Mouse (Mus musculus) heart, embryonic 16.5 days (tissue): ENCODE measurements around the gene Klrk1. TPM values are rescaled to one million over a fixed set of nuclear protein-coding genes. Genes with fewer than 3 reads are reported as not detected.

Experiments
- ATAC-seq: fragments of 200-750 bp; cut with Nextera tagmentation; replicated peaks from 2 replicates; pipeline ENCODE4 v1.8.0; 2017; ENCODE audit warnings: moderate number of reproducible peaks; ENCODE audit not compliant: insufficient read depth, low FRiP score; ENCODE audit errors: extremely low read depth
- H3K27ac ChIP-seq: fragments of 300-500 bp; sonication (generic); 2 replicates; pipeline ENCODE4 v1.5.1; 2014; ENCODE audit warnings: mild to moderate bottlenecking, low read length, control low read depth, moderate library complexity
- H3K27me3 ChIP-seq: fragments of 300-500 bp; sonication (generic); 2 replicates; pipeline ENCODE4 v1.6.1; 2014; ENCODE audit warnings: low read length, mixed read lengths; ENCODE audit not compliant: control insufficient read depth, insufficient read depth
- H3K36me3 ChIP-seq: fragments of 300-500 bp; sonication (generic); 2 replicates; pipeline ENCODE4 v1.6.1; 2014; ENCODE audit not compliant: control insufficient read depth, insufficient read depth
- H3K4me1 ChIP-seq: fragments of 300-500 bp; sonication (generic); 2 replicates; pipeline ENCODE4 v1.6.1; 2014; ENCODE audit warnings: low read length, mixed read lengths; ENCODE audit not compliant: control insufficient read depth, insufficient read depth
- H3K4me2 ChIP-seq: fragments of 300-500 bp; sonication (generic); 2 replicates; pipeline ENCODE4 v1.6.1; 2014; ENCODE audit warnings: low read depth, mild to moderate bottlenecking, control low read depth, low read length
- H3K4me3 ChIP-seq: fragments of 300-500 bp; sonication (generic); 2 replicates; pipeline ENCODE4 v1.5.1; 2014; ENCODE audit warnings: mild to moderate bottlenecking, control low read depth, low read length
- H3K9ac ChIP-seq: fragments of 300-500 bp; sonication (generic); 2 replicates; pipeline ENCODE4 v1.6.1; 2014; ENCODE audit warnings: low read length, control low read depth
- H3K9me3 ChIP-seq: fragments of 300-500 bp; sonication (generic); replicated peaks from 2 replicates; pipeline ENCODE4 v1.6.1; 2016; ENCODE audit warnings: low read length; ENCODE audit not compliant: control insufficient read depth
- WGBS: fragments of 180-500 bp; shearing (Covaris S2); extraction: QIAGEN DNeasy Blood & Tissue Kit; methylation state at CpG from one replicate; pipeline ENCODE4 v1.1.7; 2014; 5-methylcytosine and 5-hydroxymethylcytosine counted together
- polyA plus RNA-seq: library from polyadenylated mRNA; unstranded; fragments of >200 nt; fragmentation: Nextera tagmentation; extraction: Ambion mirVana; gene quantifications from 2 replicates; pipeline ENCODE4 v1.2.1, GENCODE M21; 2015

The Klrk1 gene
- polyA plus RNA-seq, 1 experiment from 2014 or later = 1.2 TPM

DNA sequence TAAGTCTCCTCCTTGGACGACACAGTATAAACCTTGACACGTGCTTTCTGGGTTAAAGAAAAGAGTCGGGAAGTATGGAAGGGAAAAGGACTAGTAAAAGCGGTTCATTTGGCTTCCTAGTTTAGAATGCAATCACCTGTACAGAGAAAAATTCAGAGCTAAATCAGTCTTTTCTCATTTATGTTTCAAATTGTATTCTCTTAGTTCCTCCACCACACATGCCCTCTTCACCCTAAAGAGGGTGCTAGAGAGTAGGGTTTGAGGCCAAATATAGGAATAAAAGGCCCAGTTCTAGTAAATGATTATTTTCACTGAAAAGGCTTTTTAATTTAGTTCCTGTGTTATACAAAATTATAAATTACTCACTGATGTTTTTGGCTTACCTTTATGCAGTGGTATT is 42.4 kb downstream of the Klrk1 start:
- Histone ChIP-seq H3K9ac (no peak overlapping the region), H3K36me3 (no peaks in the 10 kb centered on the region), H3K4me1 (no peaks in the 10 kb centered on the region), H3K4me3 (no peak overlapping the region), H3K4me2 (no peak overlapping the region), H3K9me3 (no peaks in the 10 kb centered on the region), H3K27ac (no peak overlapping the region), H3K27me3 (no peaks in the 10 kb centered on the region)
- WGBS = 56% methylated on average over 4 of the region's 4 CpGs
- ATAC-seq = no peak

DNA sequence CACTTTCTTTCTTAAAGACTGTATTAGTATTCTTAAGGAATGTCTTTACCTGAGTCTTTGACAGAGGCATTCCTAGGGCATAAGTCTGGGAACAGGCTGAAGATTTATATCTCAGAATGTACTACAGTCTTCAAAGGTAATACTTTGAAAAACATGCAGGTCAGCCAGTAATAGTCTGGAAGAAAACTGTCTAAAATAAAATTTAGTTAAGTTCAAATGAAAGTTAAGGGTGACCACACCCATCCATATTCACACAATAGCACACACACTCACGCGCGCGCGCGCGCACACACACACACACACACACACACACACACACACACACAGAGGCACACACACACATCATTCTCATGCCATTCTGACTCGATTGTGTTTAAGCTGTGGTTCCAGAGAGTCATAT is 46.1 kb downstream of the Klrk1 start, which contains the start of gene Klre1:
Gene Klre1 (plus strand): TSS at position 301 of the 400 bp plus-strand sequence.
- WGBS = 92% methylated on average over 8 of the region's 8 CpGs
- H3K27me3 ChIP-seq = no peaks in the 10 kb centered on the region
- H3K4me3 ChIP-seq = no peak within 1 kb of the TSS
- H3K4me1 ChIP-seq = no peaks in the 10 kb centered on the region
- no peak within 1 kb of the TSS for H3K9ac ChIP-seq
- no peaks in the 10 kb centered on the region for H3K9me3 ChIP-seq
- H3K27ac ChIP-seq = no peak within 1 kb of the TSS
- no peak for ATAC-seq
- no peaks in the 10 kb centered on the region for H3K36me3 ChIP-seq
- no peak within 1 kb of the TSS for H3K4me2 ChIP-seq

DNA sequence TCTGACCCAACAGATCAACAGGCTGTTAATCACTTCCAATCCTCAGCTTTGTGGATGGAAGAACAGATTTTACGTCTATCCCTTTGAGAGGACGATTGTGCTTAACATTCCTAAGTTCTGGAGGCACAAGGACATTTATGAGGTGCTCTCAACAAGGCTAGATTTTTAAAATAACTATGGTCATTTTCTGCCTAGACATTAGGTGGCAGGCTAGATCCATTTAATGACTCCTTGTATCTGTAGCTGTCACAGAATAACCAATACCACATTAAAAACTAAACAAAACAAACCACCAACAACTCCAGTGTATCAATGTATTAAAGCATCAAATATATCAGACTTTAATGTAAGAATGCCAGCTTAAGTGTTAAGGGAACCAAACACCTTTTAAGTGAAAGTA is 48.3 kb downstream of the Klrk1 start:
- H3K4me2 ChIP-seq = no peak overlapping the region
- H3K27ac ChIP-seq = no peak overlapping the region
- WGBS = 20% methylated on average over 2 of the region's 2 CpGs
- H3K4me1 ChIP-seq = no peaks in the 10 kb centered on the region
- ATAC-seq = no peak
- H3K9me3 ChIP-seq = no peaks in the 10 kb centered on the region
- no peak overlapping the region for H3K9ac ChIP-seq
- no peaks in the 10 kb centered on the region for H3K36me3 ChIP-seq
- H3K4me3 ChIP-seq = no peak overlapping the region
- H3K27me3 ChIP-seq = no peaks in the 10 kb centered on the region

DNA sequence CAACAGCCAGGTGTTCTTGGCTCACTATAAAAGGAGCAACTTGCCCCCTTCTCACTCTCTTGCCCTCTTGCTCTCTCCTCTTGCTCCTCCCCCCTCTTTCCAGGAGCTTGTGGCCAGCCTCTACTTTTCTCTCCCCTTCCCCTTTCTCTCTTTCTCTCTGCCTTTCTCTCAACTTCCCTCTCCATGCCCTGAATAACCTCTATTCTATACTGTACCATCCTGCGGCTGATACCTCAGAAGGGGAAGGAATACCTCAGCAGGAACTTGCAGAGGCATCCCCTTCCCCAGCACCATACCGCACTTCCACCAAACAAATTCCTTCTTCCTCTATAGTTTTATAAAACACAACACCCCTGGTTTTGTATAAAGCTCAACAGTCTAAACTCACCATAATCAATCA is 58.4 kb downstream of the Klrk1 start:
- ATAC-seq = no peak
- H3K4me1 ChIP-seq = no peaks in the 10 kb centered on the region
- H3K9me3 ChIP-seq = no peaks in the 10 kb centered on the region
- 55% methylated on average over 2 of the region's 2 CpGs for WGBS
- no peak overlapping the region for H3K9ac ChIP-seq
- H3K4me2 ChIP-seq = no peak overlapping the region
- no peak overlapping the region for H3K27ac ChIP-seq
- H3K4me3 ChIP-seq = no peak overlapping the region
- H3K36me3 ChIP-seq = no peaks in the 10 kb centered on the region
- H3K27me3 ChIP-seq = no peaks in the 10 kb centered on the region

Other genes starting within 250 kb of the Klrk1 start
- 0.12 and 0.21 TPM in 2 replicates for gene Clec12b, start 238.0 kb downstream of the Klrk1 start, polyA plus RNA-seq
- 3.9 and 4.7 TPM in 2 replicates for gene Clec1b, start 226.6 kb downstream of the Klrk1 start, polyA plus RNA-seq
- 0.39 and 0.45 TPM in 2 replicates for gene Clec9a, start 215.0 kb downstream of the Klrk1 start, polyA plus RNA-seq
- 6.2 and 8.6 TPM in 2 replicates for gene Clec1a, start 171.9 kb downstream of the Klrk1 start, polyA plus RNA-seq
- 0.30 and 0.39 TPM in 2 replicates for gene Olr1, start 116.7 kb downstream of the Klrk1 start, polyA plus RNA-seq
- 0.05 TPM in 1 of 2 replicates, not detected in the other for gene Tmem52b, start 111.3 kb downstream of the Klrk1 start, polyA plus RNA-seq
- 39.7 and 41.8 TPM in 2 replicates for gene Gabarapl1, start 90.7 kb downstream of the Klrk1 start, polyA plus RNA-seq
- not detected in 2 replicates for gene Klre1, start 46.0 kb downstream of the Klrk1 start, polyA plus RNA-seq
- gene Klrd1, start 32.1 kb downstream of the Klrk1 start, polyA plus RNA-seq = 1.0 and 2.6 TPM in 2 replicates
- gene Klrc3, start 19.5 kb upstream of the Klrk1 start, polyA plus RNA-seq = not detected in 2 replicates
- gene Klrc2, start 36.8 kb upstream of the Klrk1 start, polyA plus RNA-seq = 0.14 and 0.47 TPM in 2 replicates
- gene Klrc1, start 55.1 kb upstream of the Klrk1 start, polyA plus RNA-seq = 0.17 and 0.84 TPM in 2 replicates
- gene Klri1, start 93.3 kb upstream of the Klrk1 start, polyA plus RNA-seq = not detected in 2 replicates
- 0.07 TPM in 1 of 2 replicates, not detected in the other for gene Klri2, start 116.6 kb upstream of the Klrk1 start, polyA plus RNA-seq
- gene Gm156, start 160.4 kb upstream of the Klrk1 start, polyA plus RNA-seq = not detected in 2 replicates
- gene Gm17631, start 238.8 kb upstream of the Klrk1 start, polyA plus RNA-seq = not detected in 2 replicates